In genomic region chr3:104288970-104289680, GRCm38 (mm10) we compare ENCODE assay signal across 19 mouse cellular contexts.
DNase-seq lines count a peak whose midpoint lies in the region; ATAC-seq and TF ChIP-seq lines count a peak whose summit lies in the region.
"Had no signal": no experiment of that assay in that cellular context is flagged by ENCODE, and none has a peak within 500 bp of the region (broad histone marks: within the 10 kb centered on the region; RNA-seq: fewer than 3 reads in every experiment).

No protein-coding gene starts in this region.

- no peak overlapping the region for H3K4me3 ChIP-seq in liver, adult 2 months (ENCODE audit: insufficient read depth, low read depth, low read length)
- no peak overlapping the region for H3K4me3 ChIP-seq in intestine, embryonic 15.5 days (replicated peaks)
- H3K4me3 ChIP-seq: heart, adult 2 months; hindbrain, embryonic 12.5 days; layer of hippocampus, adult 2 months; midbrain, embryonic 13.5 days; myocyte had no signal

- no peak overlapping the region for H3K4me2 ChIP-seq in intestine, embryonic 15.5 days (replicated peaks)
- H3K4me2 ChIP-seq: hindbrain, embryonic 12.5 days; midbrain, embryonic 13.5 days had no signal

- H3K9me3 ChIP-seq in intestine, embryonic 15.5 days, result no peaks in the 10 kb centered on the region
- H3K9me3 ChIP-seq: G1E; hindbrain, embryonic 12.5 days; midbrain, embryonic 13.5 days had no signal

- POLR2A ChIA-PET in Patski (lab: Charles Lee), result interaction anchor here (0.6 kb wide), 1 partner anchor 194 kb away, joined by 3 read pairs; no protein-coding TSS in a partner anchor

- in situ Hi-C loops in Patski (cut with MboI; ENCODE audit: low pct_unique_long_range_greater_than_20kb), result no loop called here

- TF ChIP-seq CTCF in liver, adult 2 months (IDR thresholded peaks at IDR 0.05; ENCODE audit: low read depth, low read length), result no peak
- TF ChIP-seq CTCF in Patski (IDR thresholded peaks at IDR 0.05), result no peak

- peaks cover 3% of the 10 kb centered on the region; the same call in 1 of the 2 replicates for H3K4me1 ChIP-seq in liver, adult 2 months (ENCODE audit: control insufficient read depth, insufficient read depth, low read length)
- peaks cover 4% of the 10 kb centered on the region; the same call in 1 of the 2 replicates for H3K4me1 ChIP-seq in intestine, embryonic 15.5 days (replicated peaks)
- H3K4me1 ChIP-seq: hindbrain, embryonic 12.5 days; midbrain, embryonic 13.5 days had no signal

- CTCF ChIA-PET in Patski (lab: Charles Lee), result interaction anchor here (0.7 to 1.4 kb wide), 3 partner anchors 58 to 152 kb away, joined by 3 to 4 read pairs (median 3); no protein-coding TSS in a partner anchor

- no peaks in the 10 kb centered on the region for H3K79me2 ChIP-seq in liver, adult 2 months (ENCODE audit: control insufficient read depth, insufficient read depth, low read length)

- WGBS in liver, adult 2 months, result 28% methylated on average over 5 of the region's 5 CpGs
- WGBS in intestine, embryonic 15.5 days, result 31% methylated on average over 5 of the region's 5 CpGs

- H3K9ac ChIP-seq in liver, adult 2 months (ENCODE audit: low read depth, low read length), result no peak overlapping the region
- no peak overlapping the region for H3K9ac ChIP-seq in intestine, embryonic 15.5 days
- H3K9ac ChIP-seq: hindbrain, embryonic 12.5 days; midbrain, embryonic 13.5 days had no signal

- TF ChIP-seq POLR2A in liver, adult 2 months (IDR thresholded peaks at IDR 0.05; ENCODE audit: extremely low read depth, insufficient read depth, low read length), result no peak

- no peaks in the 10 kb centered on the region for H3K36me3 ChIP-seq in liver, adult 2 months (ENCODE audit: control insufficient read depth, insufficient read depth, low read length)
- H3K36me3 ChIP-seq in intestine, embryonic 15.5 days, result no peaks in the 10 kb centered on the region
- H3K36me3 ChIP-seq: G1E; hindbrain, embryonic 12.5 days; midbrain, embryonic 13.5 days had no signal

- H3K27ac ChIP-seq in liver, adult 2 months (replicated peaks; ENCODE audit: insufficient read depth, low read depth, low read length), result no peak overlapping the region
- no peak overlapping the region for H3K27ac ChIP-seq in intestine, embryonic 15.5 days
- H3K27ac ChIP-seq: heart, adult 2 months; hindbrain, embryonic 12.5 days; layer of hippocampus, adult 2 months; midbrain, embryonic 13.5 days had no signal

- no peaks in the 10 kb centered on the region for H3K27me3 ChIP-seq in liver, adult 2 months (ENCODE audit: control insufficient read depth, insufficient read depth, low read length)
- no peaks in the 10 kb centered on the region for H3K27me3 ChIP-seq in Patski
- no peaks in the 10 kb centered on the region for H3K27me3 ChIP-seq in intestine, embryonic 15.5 days (replicated peaks)
- H3K27me3 ChIP-seq: hindbrain, embryonic 12.5 days; midbrain, embryonic 13.5 days had no signal

- peak; percentile 34 for DNase-seq in liver, adult 2 months (ENCODE audit: extremely low read depth, low read depth, low spot score)
- no peak for DNase-seq in liver
- DNase-seq in Patski (ENCODE audit: low read depth, low spot score), result no peak
- peak; percentile 70 for DNase-seq in lung, postnatal 25 days (ENCODE audit: low spot score)
- DNase-seq in adrenal gland, adult 18-20 months (ENCODE audit: low spot score in 2 of 2), result no peak
- DNase-seq: cerebellum, adult 9-11 months; gastrocnemius, postnatal 10 days; heart, adult 2 months; kidney, adult 18-20 months; left cerebral cortex, postnatal 4 days; retina, postnatal 1 day; right cerebral cortex, postnatal 4 days had no signal

- ATAC-seq in Patski, result peak; percentile 45
- peak; percentile 77 for ATAC-seq in intestine, embryonic 15.5 days
- no peak for ATAC-seq in CD4-positive, CD25-positive, alpha-beta regulatory T cell, adult 4 months
- ATAC-seq: midbrain, embryonic 13.5 days had no signal

Comparison
In these comparisons a context has a peak if more than half of its experiments do, and no peak if none do; other contexts are left out.
1. DNase-seq: peak in liver, adult 2 months (single experiment) and lung, postnatal 25 days (single experiment); none in liver (single experiment), Patski (single experiment) and adrenal gland, adult 18-20 months (0 of 2).